Mouse (Mus musculus) cortical plate, adult 2 months (tissue): ENCODE data around the gene Ccdc142.

ENCODE experiments used
- CTCF ChIP-seq: fragments of 200-500 bp; IDR thresholded peaks from 2 replicates; pipeline ENCODE4 v1.5.1; 2011; ENCODE audit warnings: mild to moderate bottlenecking, control low read depth, low read length; ENCODE audit not compliant: insufficient read depth; ENCODE audit errors: extremely low read depth
- POLR2A ChIP-seq: fragments of 200-500 bp; IDR thresholded peaks from 2 replicates; pipeline ENCODE4 v1.6.1; 2011; ENCODE audit warnings: mild to moderate bottlenecking, low read length, control low read depth; ENCODE audit not compliant: insufficient read depth; ENCODE audit errors: extremely low read depth

- peak; percentile 54 for TF ChIP-seq CTCF
- no peak; the same call in 1 of the 2 replicates for TF ChIP-seq POLR2A
Measured at GRCm38 (mm10) chr6:83101316-83101687, at the start of gene Ccdc142, which contains the start of gene Gm42688.
